Mouse (Mus musculus) neural tube, embryonic 11.5 days (tissue): ENCODE data around the gene Cbx1. TPM values are rescaled to one million over a fixed set of nuclear protein-coding genes. Genes with fewer than 3 reads are reported as not detected.
"Not testable (repeated sequence)": the region's sequence is repeated elsewhere in the genome, so short reads cannot be mapped to it uniquely, and the experiment has no call there.

Experiments used
- ATAC-seq: fragments of 200-750 bp; cut with Nextera tagmentation; 2 replicates; pipeline ENCODE4 v1.8.0; 2017; ENCODE audit warnings: moderate number of reproducible peaks, mild to moderate bottlenecking, moderate TSS enrichment, moderate library complexity; ENCODE audit not compliant: insufficient read depth, low FRiP score, low TSS enrichment
- DNase-seq: peaks from one replicate; pipeline ENCODE4 v3.0.0-alpha.2; 2015; ENCODE audit warnings: low spot score
- H3K27ac ChIP-seq: fragments of 300-500 bp; sonication (generic); 2 replicates; pipeline ENCODE4 v1.5.1; 2014; ENCODE audit warnings: low read depth, mild to moderate bottlenecking, low read length
- H3K27me3 ChIP-seq: fragments of 300-500 bp; sonication (generic); 2 replicates; pipeline ENCODE4 v1.6.1; 2014; ENCODE audit warnings: mild to moderate bottlenecking, low read length, mixed read lengths; ENCODE audit not compliant: control insufficient read depth, insufficient read depth
- H3K36me3 ChIP-seq: fragments of 300-500 bp; sonication (generic); 2 replicates; pipeline ENCODE4 v1.6.1; 2014; ENCODE audit warnings: mild to moderate bottlenecking, low read length, moderate library complexity, mixed read lengths; ENCODE audit not compliant: control insufficient read depth, insufficient read depth
- H3K4me1 ChIP-seq: fragments of 300-500 bp; sonication (generic); 2 replicates; pipeline ENCODE4 v1.6.1; 2014; ENCODE audit warnings: low read length, mixed read lengths; ENCODE audit not compliant: control insufficient read depth, insufficient read depth
- H3K4me2 ChIP-seq: fragments of 300-500 bp; sonication (generic); 2 replicates; pipeline ENCODE4 v1.6.1; 2014; ENCODE audit warnings: low read depth, mild to moderate bottlenecking, moderate library complexity
- H3K4me3 ChIP-seq: fragments of 300-500 bp; sonication (generic); 2 replicates; pipeline ENCODE4 v1.5.1; 2014; ENCODE audit warnings: low read depth, low read length
- H3K9ac ChIP-seq: fragments of 300-500 bp; sonication (generic); 2 replicates; pipeline ENCODE4 v1.6.1; 2014; ENCODE audit warnings: mild to moderate bottlenecking, low read length
- H3K9me3 ChIP-seq: fragments of 300-500 bp; sonication (generic); 2 replicates; pipeline ENCODE4 v1.6.1; 2016; ENCODE audit warnings: low read length; ENCODE audit not compliant: control insufficient read depth
- WGBS: fragments of 180-500 bp; shearing (Covaris S2); extraction: QIAGEN DNeasy Blood & Tissue Kit; methylation state at CpG from one replicate; pipeline ENCODE4 v1.1.7; 2014; 5-methylcytosine and 5-hydroxymethylcytosine counted together
- polyA plus RNA-seq: library from polyadenylated mRNA; unstranded; fragments of >200 nt; fragmentation: Nextera tagmentation; extraction: Ambion mirVana; gene quantifications from 2 replicates; pipeline ENCODE4 v1.2.1, GENCODE M21; 2014

Cbx1 gene
- polyA plus RNA-seq, 1 experiment from 2014 or later = 133 TPM

GRCm38 (mm10) chr11:96778061-96778627 is 10.8 kb upstream of the Cbx1 start:
- not testable (repeated sequence) for ATAC-seq, DNase-seq, H3K27me3 ChIP-seq, H3K9ac ChIP-seq, H3K4me1 ChIP-seq, H3K9me3 ChIP-seq, H3K36me3 ChIP-seq
- peak overlapping the region; percentile 54 for H3K4me3 ChIP-seq
- 0 out of 2 replicates have a peak overlapping the region, but pooled peaks have one; percentile 11 for H3K27ac ChIP-seq
- peak overlapping the region; percentile 75 for H3K4me2 ChIP-seq
- WGBS = 69% methylated on average over 10 of the region's 10 CpGs

- DNase-seq = no peak
- no peaks in the 10 kb centered on the region for H3K27me3 ChIP-seq
- WGBS = 80% methylated on average over 5 of the region's 5 CpGs
These were observed 8.6 kb upstream of the Cbx1 start for GRCm38 (mm10) chr11:96780306-96780705.

GRCm38 (mm10) chr11:96781425-96781824 is 7.5 kb upstream of the Cbx1 start:
- H3K27ac ChIP-seq = no peak overlapping the region
- peaks cover 4% of the 10 kb centered on the region for H3K4me1 ChIP-seq
- 72% methylated on average over 2 of the region's 2 CpGs for WGBS
- ATAC-seq (no peak), DNase-seq (no peak)
- H3K27me3 ChIP-seq = no peaks in the 10 kb centered on the region
- H3K9ac ChIP-seq = no peak overlapping the region
- no peaks in the 10 kb centered on the region for H3K36me3 ChIP-seq
- H3K9me3 ChIP-seq = no peaks in the 10 kb centered on the region
- no peak overlapping the region for H3K4me3 ChIP-seq
- no peak overlapping the region for H3K4me2 ChIP-seq

More at GRCm38 (mm10) chr11:96780306-96780705, 8.6 kb upstream of the Cbx1 start:
- Histone ChIP-seq H3K36me3 (no peaks in the 10 kb centered on the region), H3K9ac (no peak overlapping the region), H3K27ac (no peak overlapping the region), H3K4me3 (no peak overlapping the region), H3K4me2 (no peak overlapping the region), H3K4me1 (peaks cover 7% of the 10 kb centered on the region), H3K9me3 (no peaks in the 10 kb centered on the region)
- ATAC-seq = no peak

- not testable (repeated sequence) for H3K4me3 ChIP-seq, H3K27ac ChIP-seq, H3K4me1 ChIP-seq, H3K36me3 ChIP-seq, H3K4me2 ChIP-seq, H3K27me3 ChIP-seq, H3K9ac ChIP-seq, ATAC-seq, H3K9me3 ChIP-seq
- WGBS = 14% methylated on average over 7 of the region's 7 CpGs
- DNase-seq = peak; percentile 79
These were observed 4.1 kb upstream of the Cbx1 start for GRCm38 (mm10) chr11:96784847-96785246.

- Histone ChIP-seq H3K36me3 (no peaks in the 10 kb centered on the region), H3K9me3 (no peaks in the 10 kb centered on the region), H3K4me2 (no peak overlapping the region), H3K4me3 (no peak overlapping the region), H3K9ac (no peak overlapping the region), H3K27ac (no peak overlapping the region), H3K4me1 (peaks cover 8% of the 10 kb centered on the region; the same call in 1 of the 2 replicates), H3K27me3 (no peaks in the 10 kb centered on the region)
- WGBS = 37% methylated on average over 9 of the region's 9 CpGs
- no peak for DNase-seq
- no peak for ATAC-seq
These were observed 2.0 kb upstream of the Cbx1 start for GRCm38 (mm10) chr11:96786731-96787450.

- Histone ChIP-seq H3K27me3 (no peaks in the 10 kb centered on the region), H3K4me2 (peak overlapping the region; percentile 72), H3K27ac (no peak overlapping the region), H3K4me3 (peak overlapping the region; percentile 69), H3K9me3 (no peaks in the 10 kb centered on the region), H3K9ac (peak overlapping the region; percentile 91), H3K36me3 (no peaks in the 10 kb centered on the region), H3K4me1 (peaks cover 8% of the 10 kb centered on the region; the same call in 1 of the 2 replicates)
- ATAC-seq = no peak
- 8% methylated on average over 5 of the region's 5 CpGs for WGBS
- no peak for DNase-seq
These were observed 1.1 kb downstream of the Cbx1 start for GRCm38 (mm10) chr11:96789990-96790389.

GRCm38 (mm10) chr11:96790681-96791080 is 1.8 kb downstream of the Cbx1 start:
- ATAC-seq = no peak
- Histone ChIP-seq H3K36me3 (no peaks in the 10 kb centered on the region), H3K27me3 (no peaks in the 10 kb centered on the region), H3K27ac (no peak overlapping the region), H3K4me1 (peaks cover 8% of the 10 kb centered on the region; the same call in 1 of the 2 replicates), H3K4me3 (peak overlapping the region; percentile 69), H3K9ac (no peak overlapping the region), H3K9me3 (no peaks in the 10 kb centered on the region), H3K4me2 (peak overlapping the region; percentile 72)
- WGBS = 11% methylated on average over 1 of the region's 1 CpGs
- no peak for DNase-seq

- H3K9me3 ChIP-seq = no peaks in the 10 kb centered on the region
- DNase-seq (no peak), ATAC-seq (no peak)
- no peak overlapping the region for H3K4me3 ChIP-seq
- H3K27ac ChIP-seq = no peak overlapping the region
- H3K27me3 ChIP-seq = no peaks in the 10 kb centered on the region
- H3K9ac ChIP-seq = no peak overlapping the region
- WGBS = 96% methylated on average over 13 of the region's 13 CpGs
- no peak overlapping the region for H3K4me2 ChIP-seq
- 0 out of 2 replicates have a peak, but pooled peaks cover 6% of the 10 kb centered on the region for H3K36me3 ChIP-seq
- H3K4me1 ChIP-seq = peaks cover 2% of the 10 kb centered on the region; the same call in 1 of the 2 replicates
These were observed 6.6 kb downstream of the Cbx1 start for GRCm38 (mm10) chr11:96795491-96795890.

- Histone ChIP-seq H3K9ac (no peak overlapping the region), H3K4me1 (no peaks in the 10 kb centered on the region), H3K4me3 (no peak overlapping the region), H3K36me3 (0 out of 2 replicates have a peak, but pooled peaks cover 6% of the 10 kb centered on the region), H3K27ac (no peak overlapping the region), H3K4me2 (no peak overlapping the region), H3K9me3 (no peaks in the 10 kb centered on the region), H3K27me3 (no peaks in the 10 kb centered on the region)
- 97% methylated on average over 2 of the region's 2 CpGs for WGBS
- ATAC-seq = no peak
- DNase-seq = no peak
These were observed 7.2 kb downstream of the Cbx1 start for GRCm38 (mm10) chr11:96796081-96796480.
